Mouse (Mus musculus): ENCODE measurements around the gene Cat. TPM values are rescaled to one million over a fixed set of nuclear protein-coding genes. Genes with fewer than 3 reads are reported as not detected.
A peak's percentile ranks its signal among the peaks of the same experiment; 100 is the strongest.

Gene Cat
- polyA plus RNA-seq, 1 experiment from 2014 or later: 102 TPM

GRCm38 (mm10) chr2:103495633-103496418 lies 10.9 kb upstream of the Cat start:
- H3K4me2 ChIP-seq: no peak overlapping the region
- H3K36me3 ChIP-seq: no peaks in the 10 kb centered on the region
- no peaks in the 10 kb centered on the region for H3K9me3 ChIP-seq (replicated peaks)
- WGBS (ENCODE audit: insufficient replicate concordance): 61% methylated on average over 6 of the region's 6 CpGs
- H3K4me1 ChIP-seq (replicated peaks): peaks cover 1% of the 10 kb centered on the region; the same call in 1 of the 2 replicates
- H3K4me3 ChIP-seq (replicated peaks): no peak overlapping the region
- ATAC-seq (ENCODE audit: low read depth) (no peak), DNase-seq (no peak)
- no peaks in the 10 kb centered on the region for H3K27me3 ChIP-seq
- H3K9ac ChIP-seq: no peak overlapping the region
- no peak overlapping the region for H3K27ac ChIP-seq

GRCm38 (mm10) chr2:103493827-103494226 lies 8.9 kb upstream of the Cat start:
- 56% methylated on average over 4 of the region's 4 CpGs for WGBS (ENCODE audit: insufficient replicate concordance)
- no peaks in the 10 kb centered on the region for H3K9me3 ChIP-seq (replicated peaks)
- peaks cover 11% of the 10 kb centered on the region; the same call in 1 of the 2 replicates for H3K4me1 ChIP-seq (replicated peaks)
- no peaks in the 10 kb centered on the region for H3K36me3 ChIP-seq
- no peak for DNase-seq
- H3K4me3 ChIP-seq (replicated peaks): no peak overlapping the region
- no peak for ATAC-seq (ENCODE audit: low read depth)
- no peaks in the 10 kb centered on the region for H3K27me3 ChIP-seq
- H3K9ac ChIP-seq: no peak overlapping the region
- H3K27ac ChIP-seq: no peak overlapping the region
- H3K4me2 ChIP-seq: no peak overlapping the region

GRCm38 (mm10) chr2:103492526-103492925 lies 7.6 kb upstream of the Cat start:
- Histone ChIP-seq H3K36me3 (no peaks in the 10 kb centered on the region), H3K27me3 (no peaks in the 10 kb centered on the region), H3K27ac (no peak overlapping the region), H3K4me2 (no peak overlapping the region), H3K4me3 (replicated peaks) (no peak overlapping the region), H3K4me1 (replicated peaks) (peaks cover 14% of the 10 kb centered on the region; the same call in 1 of the 2 replicates), H3K9me3 (replicated peaks) (no peaks in the 10 kb centered on the region), H3K9ac (no peak overlapping the region)
- 60% methylated on average over 4 of the region's 4 CpGs for WGBS (ENCODE audit: insufficient replicate concordance)
- ATAC-seq (ENCODE audit: low read depth) (no peak), DNase-seq (no peak)

GRCm38 (mm10) chr2:103483986-103484520 lies 907 bp downstream of the Cat start:
- Histone ChIP-seq H3K9ac (peak overlapping the region; percentile 94), H3K27ac (peak overlapping the region; percentile 99), H3K9me3 (replicated peaks) (no peaks in the 10 kb centered on the region), H3K4me2 (peak overlapping the region; percentile 73), H3K36me3 (peaks cover 18% of the 10 kb centered on the region), H3K4me1 (replicated peaks) (peaks cover 56% of the 10 kb centered on the region), H3K4me3 (replicated peaks) (peak overlapping the region; percentile 89), H3K27me3 (no peaks in the 10 kb centered on the region)
- DNase-seq: peak; percentile 44
- 5% methylated on average over 5 of the region's 5 CpGs for WGBS (ENCODE audit: insufficient replicate concordance)
- ATAC-seq (ENCODE audit: low read depth): peak; percentile 63

GRCm38 (mm10) chr2:103483289-103483985 lies 1.5 kb downstream of the Cat start:
- peak; percentile 29; the same call in 1 of the 2 replicates for ATAC-seq (ENCODE audit: low read depth)
- peaks cover 19% of the 10 kb centered on the region for H3K36me3 ChIP-seq
- H3K9ac ChIP-seq: peak overlapping the region; percentile 94
- peak overlapping the region; percentile 99 for H3K27ac ChIP-seq
- peak overlapping the region; percentile 89 for H3K4me3 ChIP-seq (replicated peaks)
- peaks cover 59% of the 10 kb centered on the region for H3K4me1 ChIP-seq (replicated peaks)
- H3K4me2 ChIP-seq: peak overlapping the region; percentile 73
- 29% methylated on average over 7 of the region's 7 CpGs for WGBS (ENCODE audit: insufficient replicate concordance)
- H3K9me3 ChIP-seq (replicated peaks): no peaks in the 10 kb centered on the region
- H3K27me3 ChIP-seq: no peaks in the 10 kb centered on the region
- no peak for DNase-seq

GRCm38 (mm10) chr2:103481314-103482231 lies 3.4 kb downstream of the Cat start:
- H3K4me2 ChIP-seq: peak overlapping the region; percentile 73
- H3K9ac ChIP-seq: peak overlapping the region; percentile 94
- ATAC-seq (ENCODE audit: low read depth): no peak
- peaks cover 35% of the 10 kb centered on the region for H3K36me3 ChIP-seq
- 75% methylated on average over 11 of the region's 11 CpGs for WGBS (ENCODE audit: insufficient replicate concordance)
- H3K4me3 ChIP-seq (replicated peaks): peak overlapping the region; percentile 89
- H3K9me3 ChIP-seq (replicated peaks): no peaks in the 10 kb centered on the region
- H3K4me1 ChIP-seq (replicated peaks): peaks cover 76% of the 10 kb centered on the region
- H3K27me3 ChIP-seq: no peaks in the 10 kb centered on the region
- peak overlapping the region; percentile 99 for H3K27ac ChIP-seq
- DNase-seq: no peak

GRCm38 (mm10) chr2:103480871-103481270 lies 4.1 kb downstream of the Cat start:
- no peaks in the 10 kb centered on the region for H3K9me3 ChIP-seq (replicated peaks)
- H3K36me3 ChIP-seq: peaks cover 38% of the 10 kb centered on the region
- peak overlapping the region; percentile 89 for H3K4me3 ChIP-seq (replicated peaks)
- H3K27me3 ChIP-seq: no peaks in the 10 kb centered on the region
- DNase-seq (no peak), ATAC-seq (ENCODE audit: low read depth) (no peak)
- H3K4me2 ChIP-seq: peak overlapping the region; percentile 73
- 80% methylated on average over 4 of the region's 4 CpGs for WGBS (ENCODE audit: insufficient replicate concordance)
- H3K27ac ChIP-seq: peak overlapping the region; percentile 99
- peaks cover 76% of the 10 kb centered on the region for H3K4me1 ChIP-seq (replicated peaks)
- peak overlapping the region; percentile 94 for H3K9ac ChIP-seq

GRCm38 (mm10) chr2:103480240-103480639 lies 4.7 kb downstream of the Cat start:
- Histone ChIP-seq H3K27ac (peak overlapping the region; percentile 99), H3K9ac (peak overlapping the region; percentile 70), H3K4me3 (replicated peaks) (peak overlapping the region; percentile 89), H3K4me1 (replicated peaks) (peaks cover 78% of the 10 kb centered on the region), H3K36me3 (peaks cover 44% of the 10 kb centered on the region), H3K9me3 (replicated peaks) (no peaks in the 10 kb centered on the region), H3K27me3 (no peaks in the 10 kb centered on the region), H3K4me2 (peak overlapping the region; percentile 73)
- DNase-seq (peak; percentile 78), ATAC-seq (ENCODE audit: low read depth) (peak; percentile 63)
- 24% methylated on average over 8 of the region's 8 CpGs for WGBS (ENCODE audit: insufficient replicate concordance)

- Histone ChIP-seq H3K4me1 (replicated peaks) (peaks cover 71% of the 10 kb centered on the region), H3K9me3 (replicated peaks) (no peaks in the 10 kb centered on the region), H3K9ac (no peak overlapping the region), H3K36me3 (peaks cover 63% of the 10 kb centered on the region), H3K4me2 (no peak overlapping the region), H3K27ac (peak overlapping the region; percentile 99; the same call in 1 of the 2 replicates), H3K4me3 (replicated peaks) (no peak overlapping the region), H3K27me3 (no peaks in the 10 kb centered on the region)
- WGBS (ENCODE audit: insufficient replicate concordance): 95% methylated on average over 3 of the region's 3 CpGs
- no peak for ATAC-seq (ENCODE audit: low read depth)
- no peak for DNase-seq
These were observed 6.6 kb downstream of the Cat start for GRCm38 (mm10) chr2:103478326-103478725.

- DNase-seq: no peak
- 55% methylated on average over 4 of the region's 4 CpGs for WGBS (ENCODE audit: insufficient replicate concordance)
- Histone ChIP-seq H3K4me3 (replicated peaks) (no peak overlapping the region), H3K36me3 (peaks cover 66% of the 10 kb centered on the region), H3K9ac (no peak overlapping the region), H3K27ac (peak overlapping the region; percentile 59; the same call in 1 of the 2 replicates), H3K4me2 (no peak overlapping the region), H3K9me3 (replicated peaks) (no peaks in the 10 kb centered on the region), H3K4me1 (replicated peaks) (peaks cover 62% of the 10 kb centered on the region), H3K27me3 (no peaks in the 10 kb centered on the region)
- ATAC-seq (ENCODE audit: low read depth): no peak; the same call in 1 of the 2 replicates
These were observed 7.5 kb downstream of the Cat start for GRCm38 (mm10) chr2:103477456-103477855.
